Comparison of ENCODE assay signal across 26 mouse cellular contexts in genomic region chr1:144033498-144033897, GRCm38 (mm10). TPM values are rescaled to one million over a fixed set of nuclear protein-coding genes. Genes with fewer than 3 reads are reported as not detected.
DNase-seq lines count a peak whose midpoint lies in the region; ATAC-seq and TF ChIP-seq lines count a peak whose summit lies in the region.
"Had no signal": no experiment of that assay in that cellular context is flagged by ENCODE, and none has a peak within 500 bp of the region (broad histone marks: within the 10 kb centered on the region; RNA-seq: fewer than 3 reads in every experiment).

No protein-coding gene starts in this region.

- peak; percentile 93 for ATAC-seq in CD4-positive, CD25-positive, alpha-beta regulatory T cell, adult 4 months
- peak; percentile 88 for ATAC-seq in activated CD4-positive, CD25-positive, alpha-beta regulatory T cell, adult 4 months
- ATAC-seq in inflammation-experienced regulatory T-cells, adult 6 months = peak; percentile 81
- no peak for ATAC-seq in intestine, postnatal 0 days
- no peak for ATAC-seq in hindbrain, postnatal 0 days
- ATAC-seq: forebrain, embryonic 14.5 days; forebrain, embryonic 16.5 days had no signal

- WGBS in intestine, postnatal 0 days = 68% methylated on average over 1 of the region's 1 CpGs
- WGBS in hindbrain, postnatal 0 days = 81% methylated on average over 1 of the region's 1 CpGs
- WGBS in thymus, adult 2 months = 3% methylated on average over 1 of the region's 1 CpGs

- H3K36me3 ChIP-seq in intestine, postnatal 0 days (ENCODE audit: control insufficient read depth, insufficient read depth) = no peaks in the 10 kb centered on the region
- no peaks in the 10 kb centered on the region for H3K36me3 ChIP-seq in hindbrain, postnatal 0 days (ENCODE audit: insufficient read depth, low read length)
- no peaks in the 10 kb centered on the region for H3K36me3 ChIP-seq in thymus, adult 2 months (ENCODE audit: control insufficient read depth, insufficient read depth, low read length)
- H3K36me3 ChIP-seq: embryonic facial prominence, embryonic 13.5 days; embryonic facial prominence, embryonic 15.5 days; forebrain, embryonic 10.5 days; forebrain, embryonic 12.5 days had no signal

- no peak overlapping the region for H3K4me2 ChIP-seq in intestine, postnatal 0 days (replicated peaks; ENCODE audit: low read depth)
- H3K4me2 ChIP-seq in hindbrain, postnatal 0 days (ENCODE audit: low read depth, low read length) = no peak overlapping the region
- H3K4me2 ChIP-seq: embryonic facial prominence, embryonic 13.5 days; embryonic facial prominence, embryonic 15.5 days; forebrain, embryonic 12.5 days had no signal

- DNase-seq in CD4-positive helper T cell, adult 2 months (ENCODE audit: low read depth, low spot score) = peak; percentile 31
- DNase-seq in hindbrain, postnatal 0 days (ENCODE audit: low spot score) = no peak
- no peak for DNase-seq in frontal cortex, postnatal 36 days (ENCODE audit: low spot score in 2 of 2)
- DNase-seq in thymus, adult 2 months = no peak
- DNase-seq: adrenal gland, adult 2 months; adrenal gland, postnatal 10 days; adrenal gland, postnatal 25 days; B cell, adult 2 months; cerebellum, adult 11 months; cerebellum, adult 18-20 months; cerebellum, adult 8-10 months; cerebellum, adult 9-11 months; cerebellum, postnatal 14 days; cerebellum, postnatal 36 days; embryo, embryonic 11 days had no signal

- TF ChIP-seq POLR2A in thymus, adult 2 months (IDR thresholded peaks at IDR 0.05; ENCODE audit: control insufficient read depth, extremely low read depth, insufficient read depth, low read length, poor library complexity) = no peak

- no peak overlapping the region for H3K4me3 ChIP-seq in intestine, postnatal 0 days (ENCODE audit: low read depth, low read length)
- no peak overlapping the region for H3K4me3 ChIP-seq in hindbrain, postnatal 0 days (ENCODE audit: low read length)
- H3K4me3 ChIP-seq in thymus, adult 2 months (ENCODE audit: control insufficient read depth, insufficient read depth, low read length) = no peak overlapping the region
- H3K4me3 ChIP-seq: embryonic facial prominence, embryonic 13.5 days; embryonic facial prominence, embryonic 15.5 days; erythroblast, embryonic 14.5 days; forebrain, embryonic 10.5 days; forebrain, embryonic 12.5 days had no signal

- no peak for TF ChIP-seq CTCF in intestine, postnatal 0 days (IDR thresholded peaks at IDR 0.05; ENCODE audit: low read depth)
- no peak for TF ChIP-seq CTCF in hindbrain, postnatal 0 days (IDR thresholded peaks at IDR 0.05; ENCODE audit: low read depth)
- no peak for TF ChIP-seq CTCF in thymus, adult 2 months (IDR thresholded peaks at IDR 0.05; ENCODE audit: borderline replicate concordance, control insufficient read depth, extremely low read depth, insufficient read depth, low read length, poor library complexity)

- H3K4me1 ChIP-seq in intestine, postnatal 0 days (replicated peaks; ENCODE audit: control insufficient read depth, insufficient read depth, low read length) = no peaks in the 10 kb centered on the region
- H3K4me1 ChIP-seq in hindbrain, postnatal 0 days (ENCODE audit: insufficient read depth, low read length) = no peaks in the 10 kb centered on the region
- H3K4me1 ChIP-seq in thymus, adult 2 months (replicated peaks; ENCODE audit: control insufficient read depth, insufficient read depth, low read length) = no peaks in the 10 kb centered on the region; the same call in 1 of the 2 replicates
- H3K4me1 ChIP-seq: embryonic facial prominence, embryonic 13.5 days; embryonic facial prominence, embryonic 15.5 days; forebrain, embryonic 10.5 days; forebrain, embryonic 12.5 days had no signal

- H3K9ac ChIP-seq in intestine, postnatal 0 days (ENCODE audit: low read depth, low read length) = no peak overlapping the region
- H3K9ac ChIP-seq in hindbrain, postnatal 0 days (replicated peaks; ENCODE audit: low read length) = no peak overlapping the region
- H3K9ac ChIP-seq: embryonic facial prominence, embryonic 13.5 days; embryonic facial prominence, embryonic 15.5 days; forebrain, embryonic 12.5 days had no signal

- H3K27me3 ChIP-seq in intestine, postnatal 0 days (replicated peaks; ENCODE audit: control insufficient read depth, insufficient read depth, low read length) = no peaks in the 10 kb centered on the region
- H3K27me3 ChIP-seq in hindbrain, postnatal 0 days (ENCODE audit: insufficient read depth, low read length) = no peaks in the 10 kb centered on the region
- no peaks in the 10 kb centered on the region for H3K27me3 ChIP-seq in thymus, adult 2 months (ENCODE audit: control insufficient read depth, insufficient read depth, low read length)
- H3K27me3 ChIP-seq: embryonic facial prominence, embryonic 13.5 days; embryonic facial prominence, embryonic 15.5 days; forebrain, embryonic 12.5 days had no signal

- no peak overlapping the region for H3K27ac ChIP-seq in intestine, postnatal 0 days (ENCODE audit: low read depth, low read length)
- H3K27ac ChIP-seq in hindbrain, postnatal 0 days = no peak overlapping the region
- H3K27ac ChIP-seq in thymus, adult 2 months (ENCODE audit: control insufficient read depth, insufficient read depth, low read length) = no peak overlapping the region
- H3K27ac ChIP-seq: embryonic facial prominence, embryonic 13.5 days; embryonic facial prominence, embryonic 15.5 days; forebrain, embryonic 10.5 days; forebrain, embryonic 12.5 days had no signal

- H3K9me3 ChIP-seq in intestine, postnatal 0 days (ENCODE audit: control insufficient read depth) = no peaks in the 10 kb centered on the region
- no peaks in the 10 kb centered on the region for H3K9me3 ChIP-seq in hindbrain, postnatal 0 days (ENCODE audit: low read length)
- H3K9me3 ChIP-seq: embryonic facial prominence, embryonic 13.5 days; embryonic facial prominence, embryonic 15.5 days; forebrain, embryonic 10.5 days; forebrain, embryonic 12.5 days had no signal

RNA-seq across cellular contexts. Expression of gene Rgs2, which starts 29.5 kb away (rescaled TPM):
- 10 to 100 TPM; 32.3 to 41.6 TPM for polyA plus RNA-seq in CD4-positive, CD25-positive, alpha-beta regulatory T cell, adult 4 months (2017; shearing (Covaris generic))
- polyA plus RNA-seq in activated CD4-positive, CD25-positive, alpha-beta regulatory T cell, adult 4 months (2017; shearing (Covaris generic)) = 10 to 100 TPM; 22.0 to 23.6 TPM
- 10 to 100 TPM; 22.9 to 54.9 (median 28.7) TPM for polyA plus RNA-seq in inflammation-experienced regulatory T-cells, adult 6 months (2017; shearing (Covaris generic))
- polyA plus RNA-seq in intestine, postnatal 0 days (2015; fragmentation: Nextera tagmentation; extraction: Ambion mirVana) = 87.6 and 91.2 TPM in 2 replicates
- total RNA-seq in hindbrain, postnatal 0 days (2014; rRNA removed) = 13.6 and 14.9 TPM in 2 replicates
- polyA plus RNA-seq in hindbrain, postnatal 0 days (2015; fragmentation: Nextera tagmentation; extraction: Ambion mirVana) = 70.7 and 71.1 TPM in 2 replicates
- 4.3 and 5.9 TPM in 2 replicates for polyA plus RNA-seq in thymus, adult 2 months (2012; rRNA removed)

Comparison
In these comparisons a context has a peak if more than half of its experiments do, and no peak if none do; other contexts are left out.
1. ATAC-seq: peak in CD4-positive, CD25-positive, alpha-beta regulatory T cell, adult 4 months (single experiment), activated CD4-positive, CD25-positive, alpha-beta regulatory T cell, adult 4 months (single experiment) and inflammation-experienced regulatory T-cells, adult 6 months (single experiment); none in intestine, postnatal 0 days (single experiment) and hindbrain, postnatal 0 days (single experiment).